Mouse (Mus musculus): ENCODE results near the gene Abcc9. TPM values are rescaled to one million over a fixed set of nuclear protein-coding genes. Genes with fewer than 3 reads are reported as not detected.

The Abcc9 gene
- polyA plus RNA-seq, 1 experiment from 2014 or later: 1.00 TPM

GRCm38 (mm10) chr6:142639301-142639700 lies 62.8 kb downstream of the Abcc9 start:
- DNase-seq (ENCODE audit: low spot score): no peak
- Histone ChIP-seq H3K9me3 (replicated peaks) (no peaks in the 10 kb centered on the region), H3K4me1 (peaks cover 6% of the 10 kb centered on the region; the same call in 1 of the 2 replicates), H3K36me3 (no peaks in the 10 kb centered on the region), H3K27ac (replicated peaks) (no peak overlapping the region), H3K27me3 (ENCODE audit: low read depth, poor library complexity, severe bottlenecking) (no peaks in the 10 kb centered on the region), H3K4me3 (no peak overlapping the region)
- 86% methylated on average over 10 of the region's 10 CpGs for WGBS

DNA sequence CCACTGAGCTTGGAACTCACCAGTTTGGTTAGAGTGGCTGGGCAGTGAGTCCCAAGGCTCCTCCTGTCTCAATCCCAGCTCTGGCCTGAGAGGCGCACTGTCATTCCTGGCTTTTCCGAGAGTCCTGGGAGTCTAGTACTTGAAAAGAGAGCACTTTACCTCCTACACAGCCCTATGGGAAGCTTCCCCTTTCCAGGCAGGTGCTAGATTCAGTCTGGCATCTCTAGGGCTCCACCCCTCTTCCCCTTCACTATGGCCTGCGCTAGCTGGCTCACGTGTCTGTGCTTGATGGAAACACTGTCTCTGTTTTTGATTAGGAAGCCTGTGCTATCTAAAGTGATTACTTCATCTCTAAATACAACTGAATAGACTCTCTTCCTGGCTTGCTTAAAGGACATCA lies 66.5 kb downstream of the Abcc9 start:
- H3K4me3 ChIP-seq: no peak overlapping the region
- H3K27me3 ChIP-seq (ENCODE audit: low read depth, poor library complexity, severe bottlenecking): no peaks in the 10 kb centered on the region
- WGBS: 75% methylated on average over 4 of the region's 4 CpGs
- no peaks in the 10 kb centered on the region for H3K36me3 ChIP-seq
- no peak for DNase-seq (ENCODE audit: low spot score)
- H3K4me1 ChIP-seq: peaks cover 6% of the 10 kb centered on the region; the same call in 1 of the 2 replicates
- H3K9me3 ChIP-seq (replicated peaks): no peaks in the 10 kb centered on the region
- H3K27ac ChIP-seq (replicated peaks): no peak overlapping the region

DNA sequence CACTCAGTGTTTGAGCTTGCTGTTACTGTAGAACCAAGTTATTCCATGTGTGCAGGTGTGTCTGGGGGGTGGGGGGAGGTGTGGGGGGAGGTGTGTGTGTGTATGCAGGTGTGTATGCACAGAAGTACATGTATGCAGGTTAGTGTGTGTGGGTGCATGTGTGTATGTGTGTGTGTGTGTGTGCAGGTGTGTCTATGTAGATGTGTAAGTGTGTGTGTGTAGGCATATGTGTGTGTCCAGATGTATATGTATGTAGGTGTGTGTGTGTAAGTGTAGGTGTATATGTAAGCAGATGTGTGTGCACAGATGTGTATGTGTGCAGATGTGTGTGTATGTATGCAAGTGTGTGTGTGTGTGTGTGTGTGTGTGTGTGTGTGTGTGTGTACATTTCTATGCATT lies 66.9 kb downstream of the Abcc9 start:
- Histone ChIP-seq H3K27me3 (ENCODE audit: low read depth, poor library complexity, severe bottlenecking) (no peaks in the 10 kb centered on the region), H3K9me3 (replicated peaks) (no peaks in the 10 kb centered on the region), H3K4me3 (no peak overlapping the region), H3K36me3 (no peaks in the 10 kb centered on the region), H3K4me1 (peaks cover 6% of the 10 kb centered on the region; the same call in 1 of the 2 replicates), H3K27ac (replicated peaks) (no peak overlapping the region)
- no peak for DNase-seq (ENCODE audit: low spot score)

DNA sequence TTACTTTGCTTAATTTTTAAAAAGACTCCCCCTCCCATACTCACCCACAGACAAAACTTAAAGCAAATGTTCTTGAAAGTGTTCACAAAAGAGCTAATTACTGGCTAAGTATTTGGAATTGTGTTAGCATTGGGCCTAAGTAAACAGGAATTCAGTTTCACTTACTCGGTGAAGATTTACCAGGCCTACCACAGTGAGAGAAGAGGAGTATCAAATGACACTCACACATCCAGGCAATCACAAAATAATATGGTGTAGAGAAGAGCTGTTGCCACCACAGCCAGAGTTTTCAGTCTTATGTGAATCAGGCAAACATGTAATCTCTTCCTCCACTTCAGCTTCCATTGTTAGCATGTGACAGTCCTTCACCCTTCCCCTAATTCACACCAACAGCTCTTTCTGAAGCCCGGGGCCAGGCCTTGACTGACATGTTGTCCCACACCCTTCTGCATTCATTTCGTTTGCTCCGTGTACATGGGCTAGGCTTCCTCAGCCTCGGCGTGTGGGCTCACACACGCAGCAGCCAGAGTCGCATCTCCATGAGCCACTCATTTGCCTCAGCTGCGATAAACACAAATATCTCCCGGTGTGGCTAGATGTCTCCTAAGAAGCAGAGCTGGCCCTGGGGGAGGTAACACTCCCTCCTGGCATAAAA lies 67.5 kb downstream of the Abcc9 start:
- WGBS: 70% methylated on average over 10 of the region's 10 CpGs
- no peaks in the 10 kb centered on the region for H3K9me3 ChIP-seq (replicated peaks)
- no peak for DNase-seq (ENCODE audit: low spot score)
- no peaks in the 10 kb centered on the region for H3K27me3 ChIP-seq (ENCODE audit: low read depth, poor library complexity, severe bottlenecking)
- no peaks in the 10 kb centered on the region for H3K36me3 ChIP-seq
- H3K4me3 ChIP-seq: no peak overlapping the region
- H3K27ac ChIP-seq (replicated peaks): no peak overlapping the region
- peaks cover 6% of the 10 kb centered on the region; the same call in 1 of the 2 replicates for H3K4me1 ChIP-seq

- 86% methylated on average over 6 of the region's 6 CpGs for WGBS
- H3K9me3 ChIP-seq (replicated peaks): no peaks in the 10 kb centered on the region
Observed at GRCm38 (mm10) chr6:142623351-142623750, 78.8 kb downstream of the Abcc9 start.

DNA sequence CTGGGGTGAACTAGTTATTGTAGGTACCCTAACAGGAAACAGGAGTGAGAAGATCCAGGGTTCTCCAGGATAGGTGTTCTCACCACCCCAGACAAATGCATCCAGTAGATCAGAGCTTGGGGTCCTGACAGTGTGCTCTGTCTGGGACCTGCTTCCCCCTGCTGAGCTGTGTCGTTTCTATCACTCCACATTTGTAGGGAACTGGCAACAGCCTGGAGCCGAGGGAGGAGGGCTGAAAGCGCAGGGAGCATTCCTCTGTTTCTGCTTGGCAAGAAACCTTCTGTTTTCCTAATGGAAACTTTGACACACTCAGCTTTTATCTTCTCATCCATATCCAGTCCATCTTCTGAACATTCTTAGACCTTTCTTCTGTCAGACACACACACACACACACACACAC lies 85.5 kb downstream of the Abcc9 start:
- Histone ChIP-seq H3K4me3 (no peak overlapping the region), H3K27ac (replicated peaks) (no peak overlapping the region), H3K4me1 (no peaks in the 10 kb centered on the region), H3K27me3 (ENCODE audit: low read depth, poor library complexity, severe bottlenecking) (no peaks in the 10 kb centered on the region), H3K36me3 (no peaks in the 10 kb centered on the region), H3K9me3 (replicated peaks) (no peaks in the 10 kb centered on the region)
- 54% methylated on average over 3 of the region's 3 CpGs for WGBS
- no peak for DNase-seq (ENCODE audit: low spot score)

More at GRCm38 (mm10) chr6:142623351-142623750, 78.8 kb downstream of the Abcc9 start:
- no peak overlapping the region for H3K4me3 ChIP-seq
- no peaks in the 10 kb centered on the region for H3K36me3 ChIP-seq
- no peaks in the 10 kb centered on the region for H3K4me1 ChIP-seq
- H3K27me3 ChIP-seq (ENCODE audit: low read depth, poor library complexity, severe bottlenecking): no peaks in the 10 kb centered on the region
- H3K27ac ChIP-seq (replicated peaks): no peak overlapping the region
- DNase-seq (ENCODE audit: low spot score): no peak

GRCm38 (mm10) chr6:142614324-142614723 lies 87.8 kb downstream of the Abcc9 start:
- H3K4me3 ChIP-seq: no peak overlapping the region
- no peak overlapping the region for H3K27ac ChIP-seq (replicated peaks)
- H3K9me3 ChIP-seq (replicated peaks): no peaks in the 10 kb centered on the region
- WGBS: 92% methylated on average over 10 of the region's 10 CpGs
- 0 out of 2 replicates have a peak, but pooled peaks cover 5% of the 10 kb centered on the region for H3K4me1 ChIP-seq
- DNase-seq (ENCODE audit: low spot score): no peak
- no peaks in the 10 kb centered on the region for H3K36me3 ChIP-seq
- no peaks in the 10 kb centered on the region for H3K27me3 ChIP-seq (ENCODE audit: low read depth, poor library complexity, severe bottlenecking)

- Histone ChIP-seq H3K9me3 (replicated peaks) (no peaks in the 10 kb centered on the region), H3K27me3 (ENCODE audit: low read depth, poor library complexity, severe bottlenecking) (no peaks in the 10 kb centered on the region)
- 89% methylated on average over 8 of the region's 8 CpGs for WGBS
Observed at GRCm38 (mm10) chr6:142612366-142612765, 89.7 kb downstream of the Abcc9 start.

GRCm38 (mm10) chr6:142609401-142610373 lies 92.4 kb downstream of the Abcc9 start:
- 68% methylated on average over 9 of the region's 9 CpGs for WGBS
- H3K36me3 ChIP-seq: no peaks in the 10 kb centered on the region
- H3K4me3 ChIP-seq: no peak overlapping the region
- H3K4me1 ChIP-seq: 0 out of 2 replicates have a peak, but pooled peaks cover 5% of the 10 kb centered on the region
- H3K27ac ChIP-seq (replicated peaks): no peak overlapping the region
- H3K9me3 ChIP-seq (replicated peaks): no peaks in the 10 kb centered on the region
- no peak for DNase-seq (ENCODE audit: low spot score)
- no peaks in the 10 kb centered on the region for H3K27me3 ChIP-seq (ENCODE audit: low read depth, poor library complexity, severe bottlenecking)

More at GRCm38 (mm10) chr6:142612366-142612765, 89.7 kb downstream of the Abcc9 start:
- Histone ChIP-seq H3K27ac (replicated peaks) (no peak overlapping the region), H3K4me1 (0 out of 2 replicates have a peak, but pooled peaks cover 5% of the 10 kb centered on the region), H3K36me3 (no peaks in the 10 kb centered on the region), H3K4me3 (no peak overlapping the region)
- DNase-seq (ENCODE audit: low spot score): no peak

DNA sequence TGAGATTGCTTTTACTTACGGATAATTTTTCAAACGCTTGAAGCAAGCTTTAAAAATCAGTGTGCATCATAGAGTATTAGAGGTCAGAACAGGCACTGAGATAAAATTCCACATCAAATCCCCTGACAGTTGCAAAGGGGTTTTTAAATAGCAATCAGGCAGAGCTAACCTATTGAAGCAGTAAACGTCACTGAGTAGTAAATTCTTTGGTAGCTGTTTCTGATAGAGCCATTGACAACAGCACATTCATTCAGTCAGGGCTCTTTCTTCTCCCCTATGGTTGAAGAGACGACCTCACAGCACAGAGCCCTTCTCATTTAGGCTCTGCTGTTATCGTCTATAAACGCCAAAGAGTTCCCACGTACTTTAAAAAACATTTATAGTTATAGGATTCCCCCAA lies 95.0 kb downstream of the Abcc9 start:
- H3K27me3 ChIP-seq (ENCODE audit: low read depth, poor library complexity, severe bottlenecking): no peaks in the 10 kb centered on the region
- H3K4me1 ChIP-seq: peaks cover 9% of the 10 kb centered on the region; the same call in 1 of the 2 replicates
- WGBS: 72% methylated on average over 7 of the region's 7 CpGs
- H3K4me3 ChIP-seq: no peak overlapping the region
- H3K27ac ChIP-seq (replicated peaks): no peak overlapping the region
- H3K9me3 ChIP-seq (replicated peaks): no peaks in the 10 kb centered on the region
- no peaks in the 10 kb centered on the region for H3K36me3 ChIP-seq
- DNase-seq (ENCODE audit: low spot score): no peak

DNA sequence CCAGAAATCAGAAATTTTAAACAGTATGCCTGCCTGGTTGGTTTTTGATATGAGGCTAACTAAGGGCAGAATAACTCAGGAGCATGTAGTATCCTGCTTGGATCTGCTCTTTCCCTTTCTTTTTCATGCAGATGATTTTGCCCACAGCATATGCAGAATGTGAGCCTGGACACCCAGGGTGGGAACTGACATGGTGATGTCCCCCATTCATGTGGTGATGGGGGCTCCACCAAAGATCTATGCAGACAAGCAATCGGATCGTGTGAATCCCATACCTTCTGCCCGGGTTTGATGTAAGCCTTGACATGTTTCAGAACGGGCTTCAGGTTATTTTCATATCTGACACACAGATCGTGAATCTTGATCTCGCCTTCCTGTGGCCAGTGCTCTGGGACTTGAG lies 99.3 kb downstream of the Abcc9 start:
- Histone ChIP-seq H3K9me3 (replicated peaks) (no peaks in the 10 kb centered on the region), H3K4me3 (no peak overlapping the region), H3K27ac (replicated peaks) (no peak overlapping the region), H3K4me1 (peaks cover 3% of the 10 kb centered on the region; the same call in 1 of the 2 replicates), H3K27me3 (ENCODE audit: low read depth, poor library complexity, severe bottlenecking) (no peaks in the 10 kb centered on the region), H3K36me3 (no peaks in the 10 kb centered on the region)
- 68% methylated on average over 6 of the region's 6 CpGs for WGBS
- no peak for DNase-seq (ENCODE audit: low spot score)

GRCm38 (mm10) chr6:142578831-142579230 lies 123.3 kb downstream of the Abcc9 start:
- no peak overlapping the region for H3K4me3 ChIP-seq
- 82% methylated on average over 4 of the region's 4 CpGs for WGBS
- peaks cover 3% of the 10 kb centered on the region for H3K27me3 ChIP-seq (ENCODE audit: low read depth, poor library complexity, severe bottlenecking)
- no peak for DNase-seq (ENCODE audit: low spot score)
- no peaks in the 10 kb centered on the region for H3K36me3 ChIP-seq
- no peak overlapping the region for H3K27ac ChIP-seq (replicated peaks)
- no peaks in the 10 kb centered on the region for H3K4me1 ChIP-seq
- no peaks in the 10 kb centered on the region for H3K9me3 ChIP-seq (replicated peaks)

DNA sequence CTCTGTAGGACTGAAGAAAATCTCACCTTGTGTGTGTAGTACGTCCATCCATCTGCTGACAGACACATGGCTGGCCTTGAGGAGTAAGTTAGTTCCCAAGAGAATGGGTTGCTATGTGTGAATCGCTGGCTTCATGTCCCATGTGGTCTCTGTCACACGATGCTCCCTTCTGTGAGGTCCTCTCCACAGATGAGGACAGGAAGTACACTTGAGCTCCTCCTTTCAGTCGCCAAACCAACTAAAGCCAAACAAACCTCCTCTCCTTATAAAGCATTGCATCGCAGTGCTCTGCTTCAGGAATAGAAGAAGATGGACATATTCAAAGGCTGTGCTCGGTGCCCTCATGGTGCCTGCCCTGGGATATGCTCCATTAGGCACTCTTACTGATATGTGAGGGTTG lies 124.3 kb downstream of the Abcc9 start:
- Histone ChIP-seq H3K9me3 (replicated peaks) (no peaks in the 10 kb centered on the region), H3K36me3 (no peaks in the 10 kb centered on the region), H3K27ac (replicated peaks) (no peak overlapping the region), H3K4me1 (no peaks in the 10 kb centered on the region), H3K4me3 (no peak overlapping the region), H3K27me3 (ENCODE audit: low read depth, poor library complexity, severe bottlenecking) (peaks cover 13% of the 10 kb centered on the region)
- 81% methylated on average over 6 of the region's 6 CpGs for WGBS
- no peak for DNase-seq (ENCODE audit: low spot score)
